Mouse (Mus musculus): ENCODE measurements around the gene Bik.

Bik gene

GRCm38 (mm10) chr15:83547144-83547543 is 20.5 kb downstream of the Bik start:
- DNase-seq (ENCODE audit: low read depth): no peak

- no peak for DNase-seq (ENCODE audit: low read depth)
These were observed 23.5 kb downstream of the Bik start for GRCm38 (mm10) chr15:83550137-83550536.

GRCm38 (mm10) chr15:83553831-83554230 is 27.2 kb downstream of the Bik start:
- DNase-seq (ENCODE audit: low read depth): no peak

GRCm38 (mm10) chr15:83555161-83555974 is 28.7 kb downstream of the Bik start:
- peak; percentile 80 for DNase-seq (ENCODE audit: low read depth)

GRCm38 (mm10) chr15:83560941-83561477 is 34.3 kb downstream of the Bik start:
- no peak for DNase-seq (ENCODE audit: low read depth)

- DNase-seq (ENCODE audit: low read depth): peak; percentile 58
These were observed 36.1 kb downstream of the Bik start for GRCm38 (mm10) chr15:83562626-83563270.

GRCm38 (mm10) chr15:83563327-83563856 is 36.7 kb downstream of the Bik start, which contains the start of the genes Tspo and Mcat:
Gene Tspo (plus strand): TSS chr15:83563592.
Gene Mcat (minus strand): TSS chr15:83563787.
- DNase-seq (ENCODE audit: low read depth): no peak

GRCm38 (mm10) chr15:83563857-83564651 is 37.4 kb downstream of the Bik start:
- DNase-seq (ENCODE audit: low read depth): no peak

GRCm38 (mm10) chr15:83565434-83565833 is 38.8 kb downstream of the Bik start:
- no peak for DNase-seq (ENCODE audit: low read depth)

- no peak for DNase-seq (ENCODE audit: low read depth)
These were observed 39.3 kb downstream of the Bik start for GRCm38 (mm10) chr15:83566006-83566405.

GRCm38 (mm10) chr15:83567728-83568127 is 41.1 kb downstream of the Bik start:
- DNase-seq (ENCODE audit: low read depth): no peak

GRCm38 (mm10) chr15:83568544-83568943 is 41.9 kb downstream of the Bik start:
- DNase-seq (ENCODE audit: low read depth): no peak

GRCm38 (mm10) chr15:83569682-83570081 is 43.0 kb downstream of the Bik start:
- no peak for DNase-seq (ENCODE audit: low read depth)

GRCm38 (mm10) chr15:83570641-83571040 is 44.0 kb downstream of the Bik start:
- no peak for DNase-seq (ENCODE audit: low read depth)

GRCm38 (mm10) chr15:83571636-83572035 is 45.0 kb downstream of the Bik start:
- no peak for DNase-seq (ENCODE audit: low read depth)

- DNase-seq (ENCODE audit: low read depth): no peak
These were observed 45.5 kb downstream of the Bik start for GRCm38 (mm10) chr15:83572132-83572531.

GRCm38 (mm10) chr15:83573606-83574005 is 46.9 kb downstream of the Bik start:
- no peak for DNase-seq (ENCODE audit: low read depth)

GRCm38 (mm10) chr15:83574731-83575351 is 48.2 kb downstream of the Bik start:
- no peak for DNase-seq (ENCODE audit: low read depth)

GRCm38 (mm10) chr15:83575543-83575942 is 48.9 kb downstream of the Bik start:
- no peak for DNase-seq (ENCODE audit: low read depth)

- DNase-seq (ENCODE audit: low read depth): no peak
These were observed 50.0 kb downstream of the Bik start for GRCm38 (mm10) chr15:83576651-83577050.

- DNase-seq (ENCODE audit: low read depth): no peak
These were observed 56.3 kb downstream of the Bik start for GRCm38 (mm10) chr15:83582931-83583330.

Measured in c-Kit-positive CD71-positive TER-119-negative erythroid progenitor cells, embryonic 14.5 days (primary cell).